Mouse (Mus musculus) left cerebral cortex, adult 2 months (tissue): Measurements from ENCODE around the gene Spint2. TPM values are rescaled to one million over a fixed set of nuclear protein-coding genes. Genes with fewer than 3 reads are reported as not detected.

Experiments
- DNase-seq, 2 experiments: peaks; one replicate each; pipeline ENCODE4 v3.0.0; 2021 to 2022; ENCODE audit warnings: low spot score in 2 of 2, mixed read lengths in 1 of 2; ENCODE audit errors: extremely low spot score in 1 of 2
- H3K27ac ChIP-seq: fragments of 200-600 bp; 2 replicates; pipeline ENCODE4 v1.8.1; 2022
- H3K4me3 ChIP-seq: fragments of 200-600 bp; 2 replicates; pipeline ENCODE4 v1.8.1; 2022
- CTCF ChIP-seq: fragments of 200-600 bp; IDR thresholded peaks from 2 replicates; pipeline ENCODE4 v1.8.1; 2022; ENCODE audit warnings: antibody characterized with exemption, mild to moderate bottlenecking, moderate library complexity
- intact Hi-C: fragments of 180-260 bp; cut with DNase I; formaldehyde crosslinking; loops from one replicate; pipeline ENCODE4 v1.15.1; 2025
- total RNA-seq, 2 experiments: library from RNA; stranded (reverse); gene quantifications; 2 replicates each; pipeline ENCODE4 v1.2.3; 2021

Gene Spint2
- total RNA-seq, 2 experiments from 2014 or later: 26.4 to 27.8 TPM

- H3K4me3 ChIP-seq: peak overlapping the region; percentile 43
- DNase-seq: no peak
- intact Hi-C loops: loop anchor here (5.0 kb wide), 1 partner anchor 232 kb away; no protein-coding TSS in a partner anchor
- no peak for TF ChIP-seq CTCF
- peak overlapping the region; percentile 11; the same call in 1 of the 2 replicates for H3K27ac ChIP-seq
These were observed 8.1 kb upstream of the Spint2 start for GRCm38 (mm10) chr7:29289856-29290255.

- peak within 1 kb of the TSS; percentile 43 for H3K4me3 ChIP-seq
- intact Hi-C loops: loop anchor here (5.0 kb wide), 1 partner anchor 233 kb away; no protein-coding TSS in a partner anchor
- peak within 1 kb of the TSS; percentile 72; the same call in 1 of the 2 replicates for H3K27ac ChIP-seq
- TF ChIP-seq CTCF: peak; percentile 86
- DNase-seq: peak; percentile 56 to 60
These were observed 7.4 kb upstream of the Spint2 start, which contains the start of gene Ppp1r14a for GRCm38 (mm10) chr7:29288942-29289638. Gene Ppp1r14a (plus strand): TSS chr7:29289308.

- no peak for DNase-seq
- intact Hi-C loops: loop anchor here (5.0 kb wide), 1 partner anchor 234 kb away; no protein-coding TSS in a partner anchor
- no peak for TF ChIP-seq CTCF
- H3K27ac ChIP-seq: no peak overlapping the region
- no peak overlapping the region for H3K4me3 ChIP-seq
These were observed 6.4 kb upstream of the Spint2 start for GRCm38 (mm10) chr7:29288079-29288478.

GRCm38 (mm10) chr7:29287481-29287880 lies 5.8 kb upstream of the Spint2 start:
- DNase-seq: no peak
- no peak; the same call in 1 of the 2 replicates for TF ChIP-seq CTCF
- H3K27ac ChIP-seq: no peak overlapping the region
- no peak overlapping the region for H3K4me3 ChIP-seq
- intact Hi-C loops: loop anchor here (5.0 kb wide), 1 partner anchor 235 kb away; no protein-coding TSS in a partner anchor

- no peak for DNase-seq
- no peak for TF ChIP-seq CTCF
- intact Hi-C loops: no loop called here
- no peak overlapping the region for H3K27ac ChIP-seq
- H3K4me3 ChIP-seq: no peak overlapping the region
These were observed 2.8 kb upstream of the Spint2 start for GRCm38 (mm10) chr7:29284523-29284922.

- intact Hi-C loops: no loop called here
- Histone ChIP-seq H3K4me3 (no peak overlapping the region), H3K27ac (no peak overlapping the region)
- no peak for DNase-seq
- TF ChIP-seq CTCF: no peak
These were observed 2.2 kb upstream of the Spint2 start for GRCm38 (mm10) chr7:29283876-29284275.

GRCm38 (mm10) chr7:29282074-29282554 lies 402 bp upstream of the Spint2 start:
- intact Hi-C loops: no loop called here
- H3K4me3 ChIP-seq: peak overlapping the region; percentile 60
- DNase-seq: no peak
- no peak for TF ChIP-seq CTCF
- no peak overlapping the region for H3K27ac ChIP-seq

- DNase-seq: no peak
- no peak for TF ChIP-seq CTCF
- intact Hi-C loops: no loop called here
- H3K4me3 ChIP-seq: peak overlapping the region; percentile 60
- H3K27ac ChIP-seq: no peak overlapping the region
These were observed 911 bp downstream of the Spint2 start for GRCm38 (mm10) chr7:29280801-29281200.

- no peak overlapping the region for H3K27ac ChIP-seq
- no peak for TF ChIP-seq CTCF
- H3K4me3 ChIP-seq: no peak overlapping the region
- DNase-seq: no peak
- intact Hi-C loops: no loop called here
These were observed 1.8 kb downstream of the Spint2 start for GRCm38 (mm10) chr7:29279924-29280323.

GRCm38 (mm10) chr7:29279261-29279660 lies 2.5 kb downstream of the Spint2 start:
- no peak overlapping the region for H3K27ac ChIP-seq
- intact Hi-C loops: no loop called here
- no peak for DNase-seq
- TF ChIP-seq CTCF: no peak
- H3K4me3 ChIP-seq: no peak overlapping the region

GRCm38 (mm10) chr7:29277510-29277909 lies 4.2 kb downstream of the Spint2 start:
- H3K4me3 ChIP-seq: no peak overlapping the region
- no peak for TF ChIP-seq CTCF
- DNase-seq: no peak
- intact Hi-C loops: no loop called here
- H3K27ac ChIP-seq: no peak overlapping the region

GRCm38 (mm10) chr7:29276715-29277114 lies 5.0 kb downstream of the Spint2 start:
- no peak for TF ChIP-seq CTCF
- intact Hi-C loops: no loop called here
- H3K27ac ChIP-seq: no peak overlapping the region
- no peak for DNase-seq
- no peak overlapping the region for H3K4me3 ChIP-seq
